Mouse (Mus musculus): ENCODE data around the gene Tnpo1. TPM values are rescaled to one million over a fixed set of nuclear protein-coding genes. Genes with fewer than 3 reads are reported as not detected.
A peak's percentile ranks its signal among the peaks of the same experiment; 100 is the strongest.

Tnpo1 gene
- 10 to 100 TPM; 62.4 to 73.5 (median 71.6) TPM for total RNA-seq (2022)

DNA sequence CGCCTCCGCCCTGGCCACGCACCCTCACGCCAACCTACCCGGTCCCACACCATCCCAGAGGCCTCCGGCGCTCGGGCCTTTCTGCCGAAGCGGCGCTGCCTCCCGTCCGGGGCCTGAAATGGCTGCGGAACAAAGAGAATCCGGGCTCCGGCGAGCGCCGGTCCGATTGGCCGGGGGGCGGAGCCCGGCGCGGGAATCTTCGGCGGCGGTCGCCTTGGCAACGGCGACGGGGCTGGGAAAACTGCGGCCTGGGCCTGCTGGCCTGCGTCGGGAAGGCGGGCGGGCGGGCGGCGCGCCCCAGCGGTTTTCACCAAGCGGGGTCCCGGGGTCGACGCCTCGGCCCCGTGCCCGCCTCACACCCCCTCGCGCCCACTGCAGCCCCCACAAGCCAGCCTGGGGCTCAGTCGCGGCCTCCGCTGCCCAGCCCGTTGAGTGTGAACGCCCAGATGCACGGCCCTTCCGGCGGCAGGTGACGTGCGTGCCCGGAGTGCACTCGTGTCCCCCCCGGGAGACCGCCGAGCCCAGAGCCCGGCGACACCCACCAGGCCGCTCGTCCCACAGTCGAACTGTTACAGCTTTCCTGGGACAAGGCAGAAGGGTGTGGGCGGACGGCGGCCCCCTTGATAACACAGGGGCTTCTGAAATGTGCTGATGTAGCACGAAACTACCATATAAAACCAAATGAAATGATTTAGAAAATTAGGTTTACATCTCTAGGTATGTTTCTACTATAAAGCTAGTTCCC is at the start of gene Tnpo1:
Tnpo1 (minus strand) TSS at position 172 of the 745 bp plus-strand sequence.
- peak; percentile 85 to 90 for DNase-seq (ENCODE audit: low spot score in 2 of 2)

DNA sequence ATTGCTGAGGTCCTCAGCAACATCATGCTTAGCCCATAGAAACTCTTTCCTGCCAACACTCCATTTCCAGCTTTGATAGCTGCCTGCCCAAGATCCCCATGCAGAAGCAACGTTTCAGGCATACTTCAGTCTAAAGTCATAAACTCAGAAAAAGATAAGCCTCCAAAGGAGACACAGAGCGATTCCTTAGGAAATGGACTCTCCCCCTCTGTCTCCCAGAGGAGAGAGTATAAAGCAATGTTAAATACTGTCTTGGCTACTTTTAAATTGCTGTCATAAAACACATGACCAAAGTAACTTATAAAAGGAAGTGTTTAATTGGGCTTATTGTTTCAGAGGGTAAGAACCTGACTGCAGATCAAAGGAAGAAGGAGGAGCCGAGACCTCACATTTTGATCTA is 45.9 kb upstream of the Tnpo1 start:
- no peak for DNase-seq (ENCODE audit: low spot score in 2 of 2)

DNA sequence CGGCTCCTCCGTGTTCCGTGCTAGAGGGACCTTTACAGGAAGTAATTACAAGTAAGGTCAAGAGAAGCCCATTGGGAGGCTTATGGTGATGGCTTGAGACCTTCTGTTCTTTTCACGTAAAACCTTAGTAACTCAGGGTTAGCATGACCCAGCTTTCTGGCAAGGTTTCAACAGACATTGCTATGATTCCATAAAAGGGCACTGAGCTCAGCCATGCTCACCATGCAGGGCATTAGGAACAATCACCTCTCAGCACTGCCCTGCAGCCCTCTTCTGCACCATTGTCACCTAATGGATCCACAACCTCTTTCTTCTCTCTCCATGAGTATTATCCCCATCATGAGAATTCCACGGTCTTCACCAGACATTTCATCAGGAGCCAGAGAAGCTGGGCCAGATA is 45.5 kb upstream of the Tnpo1 start:
- DNase-seq (ENCODE audit: low spot score in 2 of 2), result no peak

DNA sequence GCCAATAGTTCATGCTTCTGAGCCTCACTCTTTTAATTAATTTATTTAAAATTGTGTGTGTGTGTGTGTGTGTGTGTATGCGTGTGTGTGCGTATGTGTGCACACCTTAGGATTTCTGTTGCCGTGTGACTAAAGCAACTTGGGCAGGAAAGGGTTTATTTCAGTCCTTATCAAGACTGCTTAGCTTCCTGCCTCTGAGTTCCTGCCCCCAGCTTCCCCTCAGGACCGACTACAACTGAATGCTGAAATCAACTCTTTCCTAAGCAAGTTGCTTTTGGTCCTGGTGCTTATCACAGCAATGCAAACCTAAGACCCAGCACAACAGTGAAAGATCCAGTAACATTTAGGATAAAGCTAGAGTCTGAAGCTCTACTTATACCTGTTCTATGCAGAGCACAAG is 42.3 kb upstream of the Tnpo1 start:
- no peak for DNase-seq (ENCODE audit: low spot score in 2 of 2)

DNA sequence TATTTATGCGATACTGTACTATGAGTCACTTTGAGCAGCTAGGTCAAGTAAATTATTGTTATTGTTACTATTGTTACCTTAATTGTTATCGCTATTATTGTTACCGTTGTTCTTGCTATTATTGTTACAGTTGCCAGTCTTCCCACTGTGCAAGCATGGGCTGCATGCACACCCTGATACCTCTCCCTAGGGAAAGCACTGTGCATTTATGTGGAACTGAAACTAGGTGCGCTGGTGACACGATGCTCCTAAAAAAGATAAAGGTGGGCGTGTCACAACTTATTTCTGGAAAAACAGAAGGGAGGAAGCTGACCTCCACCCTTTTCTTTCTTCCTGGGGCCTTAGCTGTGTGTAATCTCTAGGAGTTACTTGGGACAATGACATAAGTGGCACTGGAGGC is 41.8 kb upstream of the Tnpo1 start:
- no peak for DNase-seq (ENCODE audit: low spot score in 2 of 2)

DNA sequence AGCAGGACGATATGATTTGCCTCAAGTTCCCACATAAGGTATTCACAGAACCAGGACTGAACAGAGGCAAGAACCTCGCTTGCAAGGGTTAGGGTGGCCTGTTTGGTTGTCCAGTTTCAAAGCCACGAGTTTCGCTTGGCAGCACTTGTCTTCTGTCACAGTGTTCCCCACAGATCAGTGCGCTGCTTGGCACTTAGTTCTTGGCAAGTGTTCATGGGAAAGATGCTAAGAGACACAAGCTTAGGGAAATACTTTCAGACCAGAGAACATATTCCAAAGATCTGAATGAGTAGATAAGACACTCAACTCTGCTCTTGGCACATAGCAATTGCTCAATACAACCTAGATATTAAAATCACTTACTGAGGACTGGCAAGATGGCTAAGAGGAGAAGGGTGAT is 40.4 kb upstream of the Tnpo1 start:
- no peak for DNase-seq (ENCODE audit: low spot score in 2 of 2)

DNA sequence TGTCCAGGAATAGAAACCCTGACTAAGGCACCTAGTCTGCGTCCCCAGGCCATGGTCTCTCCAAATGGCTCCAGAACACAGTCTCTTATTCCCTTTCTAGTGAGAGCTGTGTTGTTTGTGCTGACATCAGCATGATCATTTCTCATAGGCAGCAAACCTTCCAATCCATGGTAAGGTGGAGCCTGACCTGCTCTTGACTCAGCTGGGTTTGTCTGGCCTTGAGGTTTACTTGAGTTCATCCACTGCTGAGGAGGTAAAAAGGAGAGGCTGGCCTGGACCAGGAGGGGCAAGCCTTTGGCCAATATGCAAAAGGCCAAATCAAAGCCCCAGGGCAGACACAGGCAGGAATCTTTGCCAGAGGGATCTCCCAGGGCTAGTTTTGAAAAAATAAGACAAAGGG is 37.4 kb upstream of the Tnpo1 start:
- DNase-seq (ENCODE audit: low spot score in 2 of 2), result no peak

DNA sequence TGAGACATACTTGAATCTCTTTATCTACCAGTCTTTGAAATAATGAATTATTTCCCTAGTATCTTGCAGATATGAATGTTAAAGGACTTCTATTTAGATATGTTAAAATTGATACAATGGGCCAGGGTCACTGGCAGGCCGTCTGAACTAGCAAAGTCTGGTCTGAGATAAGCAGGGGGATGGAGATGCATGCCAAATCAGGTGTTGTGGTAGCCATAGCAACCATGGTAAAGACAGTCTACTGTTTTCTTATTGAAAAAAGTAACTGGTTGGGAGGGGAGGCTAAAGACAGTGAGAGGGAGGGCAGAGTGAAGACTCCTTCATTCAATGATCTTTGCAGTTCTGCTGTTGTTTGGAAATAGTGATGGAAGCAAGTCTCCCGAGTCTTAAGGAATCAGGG is 32.0 kb upstream of the Tnpo1 start:
- no peak for DNase-seq (ENCODE audit: low spot score in 2 of 2)

DNA sequence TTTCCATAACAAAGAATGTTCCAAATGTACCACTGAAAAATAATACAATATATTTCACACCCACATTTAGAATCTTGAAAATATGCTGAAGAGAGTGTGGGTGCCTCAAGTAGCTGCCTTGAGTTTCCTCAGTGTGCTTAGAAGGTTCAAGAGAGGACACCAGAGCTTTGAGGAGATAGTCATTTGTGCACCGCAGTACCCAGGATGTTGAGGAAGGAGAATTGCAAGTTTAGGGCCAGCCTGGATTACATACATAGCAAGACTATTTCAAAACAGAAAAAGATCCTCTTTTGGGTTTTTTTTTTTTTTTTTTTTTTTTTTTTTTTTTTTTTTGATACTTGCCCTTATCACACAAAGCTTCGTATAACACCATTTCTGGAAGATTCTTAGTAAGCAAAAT is 30.0 kb upstream of the Tnpo1 start:
- no peak for DNase-seq (ENCODE audit: low spot score in 2 of 2)

DNA sequence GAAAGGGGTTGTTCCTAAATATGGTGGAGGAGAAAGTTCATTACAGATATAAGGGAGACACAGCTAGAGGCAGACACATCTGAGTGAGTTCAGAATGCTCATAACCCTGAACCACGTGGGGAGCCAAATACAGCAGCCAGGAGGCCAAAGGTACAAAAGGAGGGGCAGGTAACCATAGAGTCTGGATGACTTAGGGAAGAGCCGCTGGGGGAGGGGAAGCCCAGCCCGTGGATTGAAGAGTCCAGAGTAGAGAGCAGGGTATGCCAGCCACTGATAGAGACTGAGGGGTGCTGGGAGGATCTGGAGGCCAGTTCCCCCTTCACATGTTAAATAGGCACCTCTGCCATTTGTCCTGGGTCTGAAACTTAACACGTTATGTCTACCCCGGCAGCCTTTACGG is 29.5 kb upstream of the Tnpo1 start:
- DNase-seq (ENCODE audit: low spot score in 2 of 2), result no peak

DNA sequence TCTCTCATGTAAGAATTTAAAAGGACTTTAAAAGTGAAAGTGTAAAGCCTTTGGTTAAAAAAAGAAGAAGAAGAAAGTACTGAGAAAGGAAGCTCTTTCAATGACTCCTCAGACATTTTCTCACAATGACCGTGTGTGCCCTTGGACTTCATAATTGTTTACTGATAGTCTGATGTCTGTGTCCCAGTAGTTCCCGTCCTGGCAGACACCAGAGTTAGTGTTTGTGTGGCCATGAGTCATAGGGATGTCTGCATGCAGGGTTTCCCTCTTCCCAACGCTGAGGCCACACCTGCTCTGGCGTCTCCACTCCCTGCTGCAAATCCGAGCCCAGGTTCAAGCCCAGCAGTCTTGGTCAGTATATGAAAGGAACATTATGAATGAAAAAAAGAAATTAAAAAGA is 29.0 kb upstream of the Tnpo1 start:
- no peak for DNase-seq (ENCODE audit: low spot score in 2 of 2)

DNA sequence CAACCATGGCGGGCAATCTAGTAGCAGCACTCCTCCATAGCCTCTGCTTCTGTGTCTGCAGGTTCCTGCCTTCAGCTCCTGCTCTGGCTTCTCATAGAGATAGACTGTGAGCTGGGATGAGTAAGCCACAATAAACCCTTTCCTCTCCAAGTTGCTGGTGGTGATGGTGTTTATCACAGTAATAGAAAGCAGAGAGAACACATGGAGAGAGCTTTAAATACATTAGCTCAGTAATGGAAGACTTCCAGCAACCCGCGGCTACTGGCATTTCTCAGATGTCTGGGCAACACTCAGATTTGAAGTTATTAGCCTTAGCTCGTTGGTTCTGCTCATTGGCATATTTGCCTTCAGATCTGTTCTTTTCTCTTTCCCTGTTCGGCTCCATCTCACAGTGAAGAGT is 27.6 kb upstream of the Tnpo1 start:
- DNase-seq (ENCODE audit: low spot score in 2 of 2), result peak; percentile 14 to 42

DNA sequence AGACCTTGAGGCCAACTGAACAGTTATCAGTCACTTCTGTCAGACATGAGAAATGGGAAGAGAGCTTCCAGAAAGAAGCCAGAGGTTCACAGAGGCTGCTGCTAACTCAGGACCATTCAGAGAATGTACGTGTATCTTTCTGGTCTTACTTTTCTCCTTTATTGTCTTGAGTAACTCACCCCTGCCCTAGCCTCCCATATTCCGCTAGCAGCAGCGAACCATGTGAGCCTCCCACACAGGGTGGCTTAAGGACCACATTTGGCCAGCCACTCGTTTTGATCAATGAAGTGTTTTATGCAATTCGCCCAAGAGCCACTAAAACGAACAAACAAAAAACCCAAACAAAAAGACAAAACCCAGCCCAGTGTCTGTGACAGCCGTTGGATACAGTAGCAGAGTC is 25.8 kb upstream of the Tnpo1 start:
- DNase-seq (ENCODE audit: low spot score in 2 of 2), result no peak

DNA sequence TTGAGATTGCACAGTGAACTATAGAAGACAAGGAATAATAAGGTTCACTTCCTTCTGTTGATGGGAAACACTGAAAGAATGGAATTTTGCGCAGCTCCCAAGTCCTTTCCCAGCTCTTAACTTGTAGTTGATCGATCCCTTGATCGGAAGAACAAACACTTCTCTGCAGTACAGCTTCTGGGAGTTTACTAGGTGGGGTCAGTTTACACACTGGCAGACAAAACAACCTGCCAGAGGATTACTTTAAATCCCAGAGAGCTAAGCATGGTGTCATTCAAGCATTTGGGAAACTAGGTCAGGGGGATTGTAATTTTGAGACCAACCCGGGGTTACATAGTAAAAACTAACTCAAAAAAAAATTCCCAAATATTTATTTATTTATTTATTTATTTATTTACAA is 22.0 kb upstream of the Tnpo1 start:
- DNase-seq (ENCODE audit: low spot score in 2 of 2), result no peak

DNA sequence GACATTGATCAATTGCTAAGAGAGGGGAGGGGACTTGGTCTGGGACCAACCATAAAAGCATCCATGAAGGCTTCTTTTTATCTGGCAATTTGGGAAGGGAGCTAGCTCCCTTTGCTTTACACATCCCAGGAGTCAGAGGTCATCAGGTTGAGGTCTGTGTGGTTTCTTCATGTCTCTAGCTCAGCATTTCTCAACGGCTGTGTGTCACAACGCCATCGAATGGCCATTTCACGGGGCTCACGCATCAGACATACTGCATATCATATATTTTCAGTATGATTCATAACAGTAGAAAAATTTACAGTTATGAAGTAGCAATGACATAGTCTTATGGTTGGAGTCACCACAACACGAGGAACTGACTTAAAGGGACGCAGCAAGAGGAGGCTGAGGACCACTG is 20.2 kb upstream of the Tnpo1 start:
- DNase-seq (ENCODE audit: low spot score in 2 of 2), result no peak

DNA sequence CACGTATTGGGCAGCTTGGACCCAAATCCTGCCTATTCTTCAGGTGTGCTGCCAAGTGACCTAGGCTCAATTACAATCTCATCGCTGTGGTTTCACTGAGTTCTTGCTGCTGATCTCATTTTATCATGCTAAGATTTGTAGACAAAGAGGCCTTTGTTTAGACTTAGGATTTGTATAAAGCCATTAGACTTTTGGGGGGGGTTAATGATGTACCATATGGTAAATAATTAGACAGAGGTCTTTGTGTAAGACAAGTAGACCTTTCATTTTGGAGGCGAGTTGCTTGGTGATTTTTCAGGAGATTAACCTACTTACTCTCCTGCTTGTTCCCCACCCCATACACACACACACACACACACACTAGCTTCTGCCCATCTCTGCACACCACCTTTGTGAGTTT is 19.7 kb upstream of the Tnpo1 start:
- DNase-seq (ENCODE audit: low spot score in 2 of 2), result no peak

DNA sequence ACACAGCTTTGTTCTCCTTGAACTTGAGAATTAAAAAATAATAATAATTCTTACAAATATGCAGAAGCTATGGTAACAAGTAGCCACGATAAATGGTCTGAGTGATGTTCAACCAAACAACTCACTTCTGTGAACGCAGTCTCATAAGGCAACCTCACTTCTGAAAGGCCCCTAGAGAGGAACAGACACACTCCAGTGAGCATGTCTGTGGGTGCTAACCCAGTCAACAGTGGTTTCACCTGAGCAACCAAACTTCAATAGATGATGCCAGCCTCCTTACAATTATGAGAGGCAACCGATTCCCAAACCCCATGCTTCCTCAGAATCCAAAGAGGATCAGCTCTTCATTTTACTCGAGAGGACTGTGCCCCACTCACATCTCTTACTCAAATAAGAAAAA is 19.2 kb upstream of the Tnpo1 start:
- DNase-seq (ENCODE audit: low spot score in 2 of 2), result no peak

DNA sequence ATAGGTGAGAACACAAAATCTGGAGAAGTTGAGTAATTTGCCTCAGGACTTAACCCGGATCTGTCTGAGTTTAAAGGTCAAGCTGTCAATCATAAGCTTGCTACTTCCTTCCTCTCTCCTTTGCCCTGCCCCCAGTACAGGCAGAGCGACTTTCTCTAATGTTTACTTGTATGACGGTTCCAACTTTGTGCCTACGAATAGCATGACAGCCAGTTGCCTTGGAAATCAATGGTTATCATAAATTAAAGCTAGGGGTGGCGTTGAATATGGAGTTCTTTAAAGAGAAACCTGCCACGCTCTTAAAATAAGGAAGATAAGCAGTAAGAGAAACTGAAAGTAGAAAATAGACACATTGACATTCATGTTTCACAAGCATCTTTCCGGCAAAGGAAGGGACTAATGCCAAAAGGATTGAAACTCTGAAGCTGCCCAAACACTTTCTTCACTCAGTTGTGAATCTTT is 18.5 kb upstream of the Tnpo1 start:
- no peak for DNase-seq (ENCODE audit: low spot score in 2 of 2)

DNA sequence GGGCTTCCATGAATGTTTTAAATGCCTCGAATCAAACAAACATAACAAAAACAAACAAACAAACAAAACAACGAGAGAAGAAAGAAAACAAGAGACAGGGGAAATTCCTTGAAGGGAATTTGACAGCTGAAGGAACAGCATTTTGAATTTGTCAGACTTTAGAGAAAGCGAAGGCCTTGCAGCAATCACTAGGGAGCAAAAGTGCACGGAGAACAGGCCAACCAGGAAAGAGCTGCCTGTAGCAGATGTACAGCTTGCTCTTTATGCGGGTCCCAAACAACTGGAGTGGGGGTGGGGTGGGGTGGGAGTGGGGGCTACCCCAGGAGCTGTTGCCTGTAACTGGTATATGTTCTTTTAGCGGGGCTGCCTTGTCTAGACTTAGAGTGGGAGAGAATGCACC is 16.2 kb upstream of the Tnpo1 start:
- no peak for DNase-seq (ENCODE audit: low spot score in 2 of 2)

DNA sequence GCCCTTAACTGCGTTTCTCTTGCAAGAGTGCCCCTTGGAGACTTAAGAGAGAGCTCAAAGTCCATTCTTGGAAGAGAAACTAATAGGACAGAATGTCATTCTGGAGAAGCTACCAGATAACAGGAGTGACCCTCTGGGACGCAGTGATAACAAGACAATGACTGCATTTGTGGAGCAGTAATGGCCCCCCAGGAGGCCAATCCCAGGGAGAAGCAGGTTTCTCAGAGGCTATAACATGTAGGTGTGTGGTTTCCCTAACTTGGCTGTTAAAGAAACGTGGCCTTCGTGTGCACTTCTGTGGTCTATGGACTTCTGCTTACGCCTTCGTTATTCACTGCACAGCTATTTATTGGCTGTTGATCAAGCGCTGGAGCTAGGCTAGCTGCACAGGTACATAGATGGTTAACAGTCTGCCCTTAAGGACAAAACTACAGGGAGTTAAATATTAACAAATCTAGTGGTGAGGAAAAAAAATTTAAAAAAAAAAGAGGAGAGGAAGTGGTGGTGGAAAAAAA is 15.7 kb upstream of the Tnpo1 start:
- no peak for DNase-seq (ENCODE audit: low spot score in 2 of 2)

DNA sequence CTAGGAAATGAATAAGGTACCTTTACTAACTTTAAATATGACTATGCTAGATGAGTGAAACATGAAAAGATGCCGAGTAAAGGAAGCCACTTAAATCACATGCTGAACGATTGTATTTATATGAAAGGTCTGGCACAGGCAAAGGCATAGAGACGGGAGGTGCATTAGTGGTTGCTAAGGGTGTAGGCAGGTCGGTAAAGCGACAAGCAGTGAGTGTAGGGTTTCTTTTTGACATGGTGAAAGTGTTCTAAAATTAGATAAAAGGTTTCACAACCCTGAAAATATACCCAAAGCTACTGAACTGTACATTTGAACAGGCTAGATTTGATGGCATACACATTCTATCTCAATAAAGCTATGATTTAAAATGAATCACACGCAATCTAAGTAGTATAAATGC is 10.9 kb upstream of the Tnpo1 start:
- no peak for DNase-seq (ENCODE audit: low spot score in 2 of 2)

DNA sequence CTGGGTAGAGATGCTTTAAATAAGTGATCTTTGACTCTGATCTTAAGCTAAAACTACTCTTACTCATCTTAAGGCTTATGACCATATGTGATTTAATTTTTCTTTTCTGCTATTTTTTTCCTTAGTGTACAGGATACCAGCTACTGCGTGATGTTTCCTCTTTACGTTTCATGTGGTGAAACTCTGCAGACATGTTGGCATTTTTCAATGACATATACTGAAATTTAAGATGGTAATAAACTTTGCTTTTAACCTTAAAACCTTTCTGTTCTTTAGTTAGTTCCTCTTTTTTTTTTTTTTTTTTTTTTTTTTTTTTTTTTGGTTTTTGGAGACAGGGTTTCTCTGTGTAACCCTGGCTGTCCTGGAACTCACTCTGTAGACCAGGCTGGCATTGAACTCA is 2.7 kb upstream of the Tnpo1 start:
- DNase-seq (ENCODE audit: low spot score in 2 of 2), result no peak

DNA sequence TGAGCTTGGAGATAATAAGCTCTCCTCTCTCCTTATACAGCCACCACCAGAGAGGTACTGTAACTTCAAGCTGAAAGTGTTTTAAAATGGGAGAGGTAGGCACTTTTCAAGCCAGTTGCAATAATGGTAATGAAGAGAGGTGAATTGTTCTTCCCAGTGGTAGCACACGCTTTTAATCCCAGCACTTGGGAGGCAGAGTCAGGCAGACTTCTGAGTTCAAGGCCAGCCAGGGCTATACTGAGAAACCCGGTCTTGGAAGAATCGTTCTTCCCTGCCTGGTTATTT is 716 bp upstream of the Tnpo1 start:
- no peak for DNase-seq (ENCODE audit: low spot score in 2 of 2)

Measured in layer of hippocampus, adult 8-10 months (tissue).